Mouse (Mus musculus): Measurements from ENCODE around the gene Tmem140. TPM values are rescaled to one million over a fixed set of nuclear protein-coding genes. Genes with fewer than 3 reads are reported as not detected.

Tmem140 gene
- polyA plus RNA-seq, 1 experiment from 2014 or later: 1.1 TPM

GRCm38 (mm10) chr6:34904361-34904760 is 41.4 kb downstream of the Tmem140 start:
- Histone ChIP-seq H3K4me2 (ENCODE audit: low read length) (no peak overlapping the region), H3K27me3 (replicated peaks; ENCODE audit: control insufficient read depth, insufficient read depth, low read length) (no peaks in the 10 kb centered on the region), H3K9ac (ENCODE audit: low read depth, low read length) (no peak overlapping the region), H3K4me1 (ENCODE audit: control insufficient read depth, insufficient read depth, low read depth, low read length) (peaks cover 7% of the 10 kb centered on the region), H3K9me3 (ENCODE audit: control insufficient read depth, low read length) (no peaks in the 10 kb centered on the region), H3K36me3 (ENCODE audit: control insufficient read depth, insufficient read depth, low read length) (peaks cover 17% of the 10 kb centered on the region; the same call in 1 of the 2 replicates), H3K4me3 (ENCODE audit: low read length) (no peak overlapping the region), H3K27ac (ENCODE audit: low read depth, low read length) (no peak overlapping the region)
- 95% methylated on average over 6 of the region's 6 CpGs for WGBS
- ATAC-seq: no peak

- Histone ChIP-seq H3K9me3 (ENCODE audit: control insufficient read depth, low read length) (no peaks in the 10 kb centered on the region), H3K4me2 (ENCODE audit: low read length) (no peak overlapping the region), H3K27me3 (replicated peaks; ENCODE audit: control insufficient read depth, insufficient read depth, low read length) (no peaks in the 10 kb centered on the region), H3K4me1 (ENCODE audit: control insufficient read depth, insufficient read depth, low read depth, low read length) (peaks cover 13% of the 10 kb centered on the region), H3K9ac (ENCODE audit: low read depth, low read length) (no peak overlapping the region), H3K36me3 (ENCODE audit: control insufficient read depth, insufficient read depth, low read length) (peaks cover 17% of the 10 kb centered on the region; the same call in 1 of the 2 replicates), H3K4me3 (ENCODE audit: low read length) (no peak overlapping the region), H3K27ac (ENCODE audit: low read depth, low read length) (no peak overlapping the region)
- WGBS: 86% methylated on average over 2 of the region's 2 CpGs
- no peak for ATAC-seq
Observed at GRCm38 (mm10) chr6:34906125-34906524, 43.2 kb downstream of the Tmem140 start.

GRCm38 (mm10) chr6:34906661-34907060 is 43.7 kb downstream of the Tmem140 start:
- Histone ChIP-seq H3K27me3 (replicated peaks; ENCODE audit: control insufficient read depth, insufficient read depth, low read length) (no peaks in the 10 kb centered on the region), H3K4me1 (ENCODE audit: control insufficient read depth, insufficient read depth, low read depth, low read length) (peaks cover 13% of the 10 kb centered on the region), H3K4me2 (ENCODE audit: low read length) (no peak overlapping the region), H3K36me3 (ENCODE audit: control insufficient read depth, insufficient read depth, low read length) (peaks cover 17% of the 10 kb centered on the region; the same call in 1 of the 2 replicates), H3K9ac (ENCODE audit: low read depth, low read length) (no peak overlapping the region), H3K4me3 (ENCODE audit: low read length) (no peak overlapping the region), H3K9me3 (ENCODE audit: control insufficient read depth, low read length) (no peaks in the 10 kb centered on the region), H3K27ac (ENCODE audit: low read depth, low read length) (no peak overlapping the region)
- no peak for ATAC-seq
- WGBS: 86% methylated on average over 4 of the region's 4 CpGs

GRCm38 (mm10) chr6:34907121-34907614 is 44.2 kb downstream of the Tmem140 start:
- Histone ChIP-seq H3K4me3 (ENCODE audit: low read length) (no peak overlapping the region), H3K27me3 (replicated peaks; ENCODE audit: control insufficient read depth, insufficient read depth, low read length) (no peaks in the 10 kb centered on the region), H3K4me2 (ENCODE audit: low read length) (no peak overlapping the region), H3K9me3 (ENCODE audit: control insufficient read depth, low read length) (no peaks in the 10 kb centered on the region), H3K9ac (ENCODE audit: low read depth, low read length) (no peak overlapping the region), H3K36me3 (ENCODE audit: control insufficient read depth, insufficient read depth, low read length) (peaks cover 17% of the 10 kb centered on the region; the same call in 1 of the 2 replicates), H3K4me1 (ENCODE audit: control insufficient read depth, insufficient read depth, low read depth, low read length) (peaks cover 10% of the 10 kb centered on the region), H3K27ac (ENCODE audit: low read depth, low read length) (no peak overlapping the region)
- ATAC-seq: no peak
- WGBS: 46% methylated on average over 2 of the region's 2 CpGs

GRCm38 (mm10) chr6:34907696-34908260 is 44.8 kb downstream of the Tmem140 start:
- Histone ChIP-seq H3K27me3 (replicated peaks; ENCODE audit: control insufficient read depth, insufficient read depth, low read length) (no peaks in the 10 kb centered on the region), H3K4me1 (ENCODE audit: control insufficient read depth, insufficient read depth, low read depth, low read length) (peaks cover 10% of the 10 kb centered on the region), H3K9me3 (ENCODE audit: control insufficient read depth, low read length) (no peaks in the 10 kb centered on the region), H3K9ac (ENCODE audit: low read depth, low read length) (no peak overlapping the region), H3K4me3 (ENCODE audit: low read length) (no peak overlapping the region), H3K36me3 (ENCODE audit: control insufficient read depth, insufficient read depth, low read length) (peaks cover 14% of the 10 kb centered on the region; the same call in 1 of the 2 replicates), H3K4me2 (ENCODE audit: low read length) (no peak overlapping the region), H3K27ac (ENCODE audit: low read depth, low read length) (no peak overlapping the region)
- no peak for ATAC-seq
- WGBS: 87% methylated on average over 18 of the region's 18 CpGs

GRCm38 (mm10) chr6:34909631-34910345 is 46.8 kb downstream of the Tmem140 start:
- peak overlapping the region; percentile 75 for H3K27ac ChIP-seq (ENCODE audit: low read depth, low read length)
- H3K4me2 ChIP-seq (ENCODE audit: low read length): peak overlapping the region; percentile 91
- peak overlapping the region; percentile 73 for H3K4me3 ChIP-seq (ENCODE audit: low read length)
- no peaks in the 10 kb centered on the region for H3K27me3 ChIP-seq (replicated peaks; ENCODE audit: control insufficient read depth, insufficient read depth, low read length)
- no peaks in the 10 kb centered on the region for H3K9me3 ChIP-seq (ENCODE audit: control insufficient read depth, low read length)
- ATAC-seq: no peak
- peak overlapping the region; percentile 63 for H3K9ac ChIP-seq (ENCODE audit: low read depth, low read length)
- H3K36me3 ChIP-seq (ENCODE audit: control insufficient read depth, insufficient read depth, low read length): peaks cover 5% of the 10 kb centered on the region; the same call in 1 of the 2 replicates
- 39% methylated on average over 8 of the region's 8 CpGs for WGBS
- H3K4me1 ChIP-seq (ENCODE audit: control insufficient read depth, insufficient read depth, low read depth, low read length): peaks cover 10% of the 10 kb centered on the region

GRCm38 (mm10) chr6:34910371-34911219 is 47.6 kb downstream of the Tmem140 start, which contains the start of gene Wdr91:
TSS of gene Wdr91 (minus strand) at chr6:34910876.
- WGBS: 0% methylated on average over 49 of the region's 64 CpGs

GRCm38 (mm10) chr6:34913341-34914040 is 50.5 kb downstream of the Tmem140 start:
- no peak overlapping the region for H3K4me3 ChIP-seq (ENCODE audit: low read length)
- no peak overlapping the region for H3K9ac ChIP-seq (ENCODE audit: low read depth, low read length)
- no peaks in the 10 kb centered on the region for H3K9me3 ChIP-seq (ENCODE audit: control insufficient read depth, low read length)
- H3K27ac ChIP-seq (ENCODE audit: low read depth, low read length): no peak overlapping the region
- ATAC-seq: no peak
- H3K4me1 ChIP-seq (ENCODE audit: control insufficient read depth, insufficient read depth, low read depth, low read length): peaks cover 10% of the 10 kb centered on the region
- H3K4me2 ChIP-seq (ENCODE audit: low read length): no peak overlapping the region
- no peaks in the 10 kb centered on the region for H3K27me3 ChIP-seq (replicated peaks; ENCODE audit: control insufficient read depth, insufficient read depth, low read length)
- no peaks in the 10 kb centered on the region for H3K36me3 ChIP-seq (ENCODE audit: control insufficient read depth, insufficient read depth, low read length)
- WGBS: 90% methylated on average over 13 of the region's 13 CpGs

More at GRCm38 (mm10) chr6:34910371-34911219, 47.6 kb downstream of the Tmem140 start, which contains the start of gene Wdr91:
- Histone ChIP-seq H3K27ac (ENCODE audit: low read depth, low read length) (peak within 1 kb of the TSS; percentile 75), H3K36me3 (ENCODE audit: control insufficient read depth, insufficient read depth, low read length) (0 out of 2 replicates have a peak, but pooled peaks cover 5% of the 10 kb centered on the region), H3K4me3 (ENCODE audit: low read length) (peak within 1 kb of the TSS; percentile 73), H3K9ac (ENCODE audit: low read depth, low read length) (peak within 1 kb of the TSS; percentile 63), H3K4me1 (ENCODE audit: control insufficient read depth, insufficient read depth, low read depth, low read length) (peaks cover 10% of the 10 kb centered on the region), H3K4me2 (ENCODE audit: low read length) (peak within 1 kb of the TSS; percentile 91), H3K27me3 (replicated peaks; ENCODE audit: control insufficient read depth, insufficient read depth, low read length) (no peaks in the 10 kb centered on the region), H3K9me3 (ENCODE audit: control insufficient read depth, low read length) (no peaks in the 10 kb centered on the region)
- ATAC-seq: peak; percentile 96
